ENCODE assay signal across 8 mouse cellular contexts in the genomic region with DNA sequence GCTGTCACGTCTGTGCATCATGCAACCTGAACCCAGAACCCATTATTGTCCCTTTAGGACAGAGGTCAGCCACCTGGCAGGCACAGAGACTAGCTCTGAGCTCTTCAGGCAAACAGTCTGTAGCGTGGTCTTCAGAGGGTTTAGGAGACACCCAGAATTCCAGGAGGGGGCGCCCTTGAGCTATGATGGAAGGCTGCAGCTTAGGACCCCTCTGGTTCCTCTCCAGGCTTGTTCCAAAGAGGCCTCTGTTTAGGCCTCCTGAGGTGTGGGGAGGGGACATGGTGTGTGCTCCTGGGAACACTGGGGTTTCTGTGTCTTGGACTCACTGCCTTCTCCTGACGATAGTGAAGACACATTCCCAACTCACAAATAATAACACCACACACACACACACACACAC. TPM values are rescaled to one million over a fixed set of nuclear protein-coding genes. Genes with fewer than 3 reads are reported as not detected.
DNase-seq lines count a peak whose midpoint lies in the region; ATAC-seq and TF ChIP-seq lines count a peak whose summit lies in the region.

No protein-coding gene starts in this region.

- H3K36me3 ChIP-seq in CH12.LX (replicated peaks in 1 of 2; ENCODE audit: control insufficient read depth in 1 of 2, insufficient read depth in 1 of 2, low read length in 1 of 2): no peaks in the 10 kb centered on the region
- no peaks in the 10 kb centered on the region for H3K36me3 ChIP-seq in forebrain, embryonic 11.5 days (ENCODE audit: control insufficient read depth, insufficient read depth, low read length)
- H3K36me3 ChIP-seq in hindbrain, embryonic 12.5 days: no peaks in the 10 kb centered on the region

- H3K27ac ChIP-seq in CH12.LX (ENCODE audit: insufficient read depth, low read depth): no peak overlapping the region
- no peak overlapping the region for H3K27ac ChIP-seq in forebrain, embryonic 11.5 days (ENCODE audit: low read depth, low read length)
- H3K27ac ChIP-seq in hindbrain, embryonic 12.5 days: no peak overlapping the region

- peak; percentile 57 to 82; a peak in 3 of 4 replicates for TF ChIP-seq CTCF in CH12.LX (conservative IDR thresholded peaks at IDR 0.05 in 1 of 2, IDR thresholded peaks at IDR 0.05 in 1 of 2; ENCODE audit: low read depth in 2 of 2, low read length in 2 of 2)

- no peak overlapping the region for H3K4me3 ChIP-seq in CH12.LX (replicated peaks in 1 of 3; ENCODE audit: low read depth in 2 of 3, low read length in 2 of 3, poor library complexity in 1 of 3)
- no peak overlapping the region for H3K4me3 ChIP-seq in forebrain, embryonic 11.5 days (ENCODE audit: low read depth, low read length)
- no peak overlapping the region for H3K4me3 ChIP-seq in hindbrain, embryonic 12.5 days

- H3K9me3 ChIP-seq in CH12.LX (replicated peaks; ENCODE audit: low read length): peaks cover 3% of the 10 kb centered on the region
- H3K9me3 ChIP-seq in forebrain, embryonic 11.5 days (ENCODE audit: control insufficient read depth, low read length): no peaks in the 10 kb centered on the region
- H3K9me3 ChIP-seq in hindbrain, embryonic 12.5 days (replicated peaks): no peaks in the 10 kb centered on the region; the same call in 1 of the 2 replicates

- no peaks in the 10 kb centered on the region for H3K27me3 ChIP-seq in CH12.LX (replicated peaks)
- H3K27me3 ChIP-seq in forebrain, embryonic 11.5 days (ENCODE audit: control insufficient read depth, insufficient read depth, low read length): 0 out of 2 replicates have a peak, but pooled peaks cover 2% of the 10 kb centered on the region
- peaks cover 16% of the 10 kb centered on the region for H3K27me3 ChIP-seq in hindbrain, embryonic 12.5 days

- ATAC-seq in forebrain, embryonic 11.5 days (replicated peaks; ENCODE audit: low FRiP score): peak; percentile 42
- ATAC-seq in hindbrain, embryonic 12.5 days (ENCODE audit: low FRiP score): peak; percentile 56; the same call in 1 of the 2 replicates

- H3K4me2 ChIP-seq in CH12.LX (ENCODE audit: insufficient read depth, low read depth, poor library complexity, severe bottlenecking): no peak overlapping the region
- no peak overlapping the region for H3K4me2 ChIP-seq in forebrain, embryonic 11.5 days (ENCODE audit: low read depth, low read length, severe bottlenecking)
- no peak overlapping the region for H3K4me2 ChIP-seq in hindbrain, embryonic 12.5 days (replicated peaks)

- dilution Hi-C loops in CH12.LX (cut with MboI; ENCODE audit: extremely low pct_ligation_motif_present, extremely low pct_unique_long_range_greater_than_20kb, low sequenced_read_pairs): no loop called here

- in situ Hi-C loops in CH12.LX (cut with MboI; ENCODE audit: low pct_ligation_motif_present, low pct_unique_long_range_greater_than_20kb, low sequenced_read_pairs): loop anchor here (25.0 kb wide), 2 partner anchors 593 to 818 kb away; no protein-coding TSS in a partner anchor

- peak; percentile 88 for TF ChIP-seq RAD21 in CH12.LX (IDR thresholded peaks at IDR 0.05; ENCODE audit: low read depth, low read length)

- peak; percentile 80 for DNase-seq in CH12.LX (ENCODE audit: extremely low read depth)
- DNase-seq in adrenal gland, adult (ENCODE audit: inconsistent age in 2 of 2, low spot score in 1 of 2): peak; percentile 71 to 89
- DNase-seq in forebrain, embryonic 11.5 days (ENCODE audit: low spot score): peak; percentile 92
- DNase-seq in layer of hippocampus, adult 9-11 months: peak; percentile 61
- DNase-seq in lung, postnatal 4 days: peak; percentile 80 to 85
- DNase-seq in spleen, postnatal 4 days (ENCODE audit: low spot score in 2 of 2): peak; percentile 63 to 87
- DNase-seq in T-cell, adult 2 months (ENCODE audit: low spot score): no peak

- 9% methylated on average over 4 of the region's 4 CpGs for WGBS in forebrain, embryonic 11.5 days
- WGBS in hindbrain, embryonic 12.5 days: 16% methylated on average over 4 of the region's 4 CpGs

- TF ChIP-seq EP300 in CH12.LX (IDR thresholded peaks at IDR 0.05; ENCODE audit: low read length): no peak

- no peak overlapping the region for H3K9ac ChIP-seq in CH12.LX (ENCODE audit: insufficient read depth, low read depth)
- H3K9ac ChIP-seq in forebrain, embryonic 11.5 days (ENCODE audit: low read length): no peak overlapping the region
- no peak overlapping the region for H3K9ac ChIP-seq in hindbrain, embryonic 12.5 days

- no peaks in the 10 kb centered on the region for H3K79me2 ChIP-seq in CH12.LX (replicated peaks; ENCODE audit: control insufficient read depth, extremely low read depth, insufficient read depth, poor library complexity, severe bottlenecking)

- peaks cover 0 to 4% of the 10 kb centered on the region in 2 experiments; a peak in 2 of 4 replicates for H3K4me1 ChIP-seq in CH12.LX (ENCODE audit: control insufficient read depth in 1 of 2, insufficient read depth in 2 of 2)
- no peaks in the 10 kb centered on the region for H3K4me1 ChIP-seq in forebrain, embryonic 11.5 days (replicated peaks; ENCODE audit: control insufficient read depth, insufficient read depth, low read length)
- H3K4me1 ChIP-seq in hindbrain, embryonic 12.5 days: peaks cover 16% of the 10 kb centered on the region

- no peak for TF ChIP-seq POLR2A in CH12.LX (IDR thresholded peaks at IDR 0.05; ENCODE audit: low read depth, low read length)

TF ChIP-seq in CH12.LX, 34 proteins besides CTCF, POLR2A, EP300 and RAD21:
- no peak for TF ChIP-seq MAZ (IDR thresholded peaks at IDR 0.05; ENCODE audit: low read depth, low read length)
- TF ChIP-seq SMC3 (IDR thresholded peaks at IDR 0.05; ENCODE audit: low read depth, low read length): peak; percentile 80
- no peak for TF ChIP-seq ZKSCAN1 (IDR thresholded peaks at IDR 0.05; ENCODE audit: borderline replicate concordance, low read depth, low read length)
- TF ChIP-seq ZC3H11A (IDR thresholded peaks at IDR 0.05; ENCODE audit: low read depth, low read length): peak; percentile 27; the same call in 1 of the 2 replicates
- TF ChIP-seq SIN3A (IDR thresholded peaks at IDR 0.05; ENCODE audit: low read length): no peak
- TF ChIP-seq MYC (IDR thresholded peaks at IDR 0.05; ENCODE audit: low read depth, low read length): no peak
- no peak for TF ChIP-seq PAX5 (IDR thresholded peaks at IDR 0.05; ENCODE audit: low read length)
- no peak for TF ChIP-seq NELFE (IDR thresholded peaks at IDR 0.05; ENCODE audit: low read depth, low read length)
- no peak for TF ChIP-seq USF2 (conservative IDR thresholded peaks at IDR 0.05; ENCODE audit: low read depth, low read length)
- no peak for TF ChIP-seq IRF4 (IDR thresholded peaks at IDR 0.05; ENCODE audit: low read depth, low read length)

RNA-seq across cellular contexts. Expression of a gene that starts 20.4 kb away (rescaled TPM):
- not detected in 2 replicates for total RNA-seq in CH12.LX (2012; rRNA removed)
- total RNA-seq in CH12.LX (2014; rRNA removed): not detected in 2 replicates
- polyA plus RNA-seq in CH12.LX (2012; ENCODE audit: insufficient read length, low read depth): not detected in 2 replicates
- polyA plus RNA-seq in forebrain, embryonic 11.5 days (2014; fragmentation: Nextera tagmentation; extraction: Ambion mirVana): 6.6 and 6.7 TPM in 2 replicates
- 39.0 and 45.6 TPM in 2 replicates for polyA plus RNA-seq in hindbrain, embryonic 12.5 days (2016; fragmentation: Nextera tagmentation; extraction: Ambion mirVana)

RNA-seq across cellular contexts. Expression of a gene that starts 50.5 kb away (rescaled TPM):
- total RNA-seq in CH12.LX (2012; rRNA removed): 0.63 and 0.89 TPM in 2 replicates
- 1.9 TPM in 2 replicates for total RNA-seq in CH12.LX (2014; rRNA removed)
- polyA plus RNA-seq in CH12.LX (2012; ENCODE audit: insufficient read length, low read depth): 2.8 and 3.7 TPM in 2 replicates
- polyA plus RNA-seq in forebrain, embryonic 11.5 days (2014; fragmentation: Nextera tagmentation; extraction: Ambion mirVana): not detected in 2 replicates
- 0.53 and 0.83 TPM in 2 replicates for polyA plus RNA-seq in hindbrain, embryonic 12.5 days (2016; fragmentation: Nextera tagmentation; extraction: Ambion mirVana)
